Mouse (Mus musculus): ENCODE data around the gene Hoxb9.
A peak's percentile ranks its signal among the peaks of the same experiment; 100 is the strongest.

The Hoxb9 gene

GRCm38 (mm10) chr11:96316696-96317607 lies 45.7 kb downstream of the Hoxb9 start:
- no peak for DNase-seq

- DNase-seq = no peak
Measured at GRCm38 (mm10) chr11:96317608-96318367, 46.5 kb downstream of the Hoxb9 start, which contains the start of gene Hoxb4. Gene Hoxb4 (plus strand): TSS chr11:96318267.

- peak; percentile 38 for DNase-seq
Measured at GRCm38 (mm10) chr11:96318368-96319070, 47.3 kb downstream of the Hoxb9 start.

- no peak for DNase-seq
Measured at GRCm38 (mm10) chr11:96319071-96319902, 48.0 kb downstream of the Hoxb9 start.

GRCm38 (mm10) chr11:96319910-96320309 lies 48.7 kb downstream of the Hoxb9 start:
- peak; percentile 20 for DNase-seq

GRCm38 (mm10) chr11:96320688-96321087 lies 49.4 kb downstream of the Hoxb9 start:
- DNase-seq = no peak

DNA sequence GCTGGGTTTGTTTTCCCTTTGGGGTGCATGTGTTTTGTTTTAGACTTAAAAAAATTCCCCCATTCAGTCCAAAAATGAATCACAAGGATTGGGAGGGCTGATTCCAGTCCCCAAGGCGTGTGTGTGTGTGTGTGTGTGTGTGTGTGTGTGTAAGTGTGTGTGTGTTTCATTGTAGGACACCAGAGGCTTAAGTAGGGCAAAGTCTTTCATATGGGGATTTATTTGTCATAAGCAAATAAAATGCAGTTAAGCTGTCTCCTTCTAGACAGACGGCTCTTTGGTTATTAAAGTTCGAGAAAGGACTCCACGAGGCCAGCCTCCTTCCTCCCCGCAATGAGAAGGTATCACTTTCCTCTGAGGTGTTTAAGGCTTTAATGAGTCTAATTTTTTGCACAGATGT lies 50.6 kb downstream of the Hoxb9 start:
- DNase-seq = no peak

DNA sequence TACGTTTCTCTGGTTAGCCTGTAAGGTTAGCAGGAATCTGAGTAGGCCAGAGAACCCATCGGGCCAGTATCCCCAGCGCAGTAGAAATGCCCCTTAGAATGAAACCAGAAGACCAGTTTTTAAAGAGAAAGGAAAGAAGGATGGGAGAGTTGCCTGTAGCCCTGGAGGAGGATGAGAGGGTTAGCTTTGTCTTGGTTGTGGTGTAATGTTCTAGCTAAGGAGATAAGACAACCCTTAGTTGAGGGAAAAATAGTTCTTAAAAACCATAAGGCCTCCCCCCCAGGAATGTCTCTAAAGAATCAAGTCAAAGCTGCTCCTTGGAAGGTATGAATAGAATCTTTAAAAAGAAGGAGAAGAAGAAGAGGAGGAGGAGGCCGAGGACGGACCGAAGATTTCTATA lies 51.5 kb downstream of the Hoxb9 start:
- DNase-seq = no peak

DNA sequence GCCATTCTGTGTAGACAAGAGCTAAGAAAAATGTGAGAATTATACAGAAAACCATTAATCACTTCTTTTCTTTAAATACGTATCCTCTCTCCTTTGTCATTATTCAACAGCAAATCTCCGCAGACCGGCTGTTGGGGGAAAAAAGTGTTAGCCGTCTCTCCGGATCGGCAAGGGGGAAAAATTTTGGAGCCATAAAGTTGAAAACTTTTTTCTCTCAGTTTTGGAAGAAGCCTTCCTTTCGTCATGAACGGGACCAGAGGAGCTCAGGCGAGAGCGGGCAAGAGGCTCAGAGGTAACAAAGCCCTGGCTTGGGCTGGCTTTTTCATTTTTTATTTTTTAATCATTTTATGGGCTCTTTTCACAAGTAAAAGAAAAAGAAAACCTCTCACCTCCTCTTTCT lies 51.9 kb downstream of the Hoxb9 start, which contains the start of gene Hoxb3:
Gene Hoxb3, plus strand, starts transcription at position 173 of the 400 bp plus-strand sequence.
- no peak for DNase-seq

GRCm38 (mm10) chr11:96324125-96324524 lies 52.9 kb downstream of the Hoxb9 start:
- DNase-seq = no peak

- DNase-seq = no peak
Measured at GRCm38 (mm10) chr11:96324965-96325364, 53.7 kb downstream of the Hoxb9 start.

DNA sequence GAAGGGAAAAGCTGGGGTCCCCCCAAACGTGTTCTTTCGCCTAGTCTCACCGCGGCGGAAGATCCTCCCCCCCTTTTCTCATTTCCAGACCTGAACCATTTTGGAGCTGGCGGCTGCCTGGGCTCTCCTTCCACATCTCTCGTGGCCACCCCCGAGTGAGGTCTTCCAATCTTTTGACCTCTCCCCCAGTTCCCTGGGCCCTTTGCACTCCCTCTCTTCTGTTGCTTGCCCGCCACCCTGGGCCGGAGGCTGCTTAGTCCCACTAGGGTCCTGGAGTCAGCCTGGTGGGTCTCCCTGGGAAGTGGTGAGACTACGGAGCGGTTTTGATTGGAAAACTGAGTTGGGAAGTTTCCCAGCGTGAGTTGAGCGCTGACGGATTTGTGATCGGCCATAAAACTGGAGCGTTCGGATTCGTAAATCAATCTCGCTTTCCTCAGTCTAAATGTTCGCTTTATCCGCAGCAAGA lies 54.5 kb downstream of the Hoxb9 start:
- DNase-seq = no peak
